Mouse (Mus musculus) cerebellum, postnatal 14 days (tissue): ENCODE data around the gene Mindy1.

ENCODE experiments used
- DNase-seq, 2 experiments: peaks; one replicate each; pipeline ENCODE4 v3.0.0; 2021; ENCODE audit warnings: mixed read lengths in 2 of 2

Gene Mindy1

GRCm38 (mm10) chr3:95281216-95282126, at the start of gene Mindy1, which contains the start of gene Prune1:
Mindy1 (plus strand) TSS chr3:95281345.
Prune1 (minus strand) TSS chr3:95282076.
- DNase-seq: peak; percentile 99 to 100

DNA sequence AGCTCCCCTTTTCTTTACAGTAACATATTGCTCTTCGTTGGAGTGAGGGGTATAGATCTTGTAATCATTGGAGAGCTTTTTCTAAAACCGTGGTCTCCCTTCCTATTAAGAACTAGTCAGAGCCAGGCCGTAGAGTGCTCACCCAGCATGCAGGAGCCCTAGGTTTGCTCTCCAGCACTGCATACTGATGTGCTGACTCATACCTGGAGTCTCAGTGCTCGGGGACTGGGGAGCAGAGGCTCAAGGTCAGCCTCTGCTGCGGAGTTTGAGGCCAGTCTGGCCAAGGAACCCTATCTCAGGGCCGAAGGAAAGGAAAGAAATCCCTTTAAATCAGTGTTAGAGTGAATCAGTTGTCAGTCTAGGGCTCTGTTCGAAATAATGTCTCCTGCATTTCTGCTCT, 48.4 kb upstream of the Mindy1 start:
- no peak for DNase-seq

GRCm38 (mm10) chr3:95233303-95233980, 47.7 kb upstream of the Mindy1 start:
- DNase-seq: no peak

DNA sequence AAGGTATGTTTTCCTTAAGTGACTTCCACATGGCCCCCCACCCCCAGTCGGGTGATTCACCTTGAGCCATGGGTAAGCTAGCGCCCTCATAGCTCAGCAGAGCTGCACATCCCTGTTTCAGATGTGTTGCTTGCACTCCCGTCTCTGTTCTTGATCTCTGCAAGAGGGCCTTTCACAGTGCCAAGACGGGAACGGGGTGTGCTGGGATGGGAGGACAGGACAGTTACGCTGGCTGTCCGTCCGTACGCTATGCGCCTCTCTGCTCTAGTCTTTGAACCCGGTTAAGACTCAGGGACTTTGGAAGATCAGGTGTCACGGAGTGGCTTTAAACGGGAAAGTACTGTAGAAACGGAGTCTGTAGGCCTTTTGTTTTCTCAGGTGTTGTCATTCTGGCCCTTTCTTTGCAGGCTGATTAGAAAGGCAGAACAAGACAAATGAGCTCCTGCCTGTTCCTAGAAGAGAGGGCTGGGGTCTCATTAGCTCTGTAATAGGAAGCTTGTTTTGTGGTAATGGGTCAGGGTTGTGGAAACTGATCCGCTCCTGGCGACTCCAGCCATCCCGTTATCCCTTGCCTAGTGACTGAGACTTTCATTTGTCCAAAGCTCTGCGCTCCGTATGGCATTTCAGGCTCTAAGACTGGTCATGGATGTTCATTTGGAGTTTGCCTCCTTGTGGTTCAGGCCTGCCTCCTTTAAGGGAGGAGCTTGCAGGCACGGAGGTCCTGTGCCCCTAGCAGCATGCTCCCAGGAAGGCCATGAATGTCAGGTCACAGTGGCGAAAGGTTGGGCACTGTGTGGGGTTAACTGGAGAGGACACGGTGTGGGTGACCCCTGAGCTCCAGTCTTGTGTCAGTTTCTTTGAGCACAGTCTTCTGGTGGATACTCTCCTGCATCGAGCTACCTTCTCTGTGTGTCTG, 45.5 kb upstream of the Mindy1 start:
- no peak for DNase-seq

DNA sequence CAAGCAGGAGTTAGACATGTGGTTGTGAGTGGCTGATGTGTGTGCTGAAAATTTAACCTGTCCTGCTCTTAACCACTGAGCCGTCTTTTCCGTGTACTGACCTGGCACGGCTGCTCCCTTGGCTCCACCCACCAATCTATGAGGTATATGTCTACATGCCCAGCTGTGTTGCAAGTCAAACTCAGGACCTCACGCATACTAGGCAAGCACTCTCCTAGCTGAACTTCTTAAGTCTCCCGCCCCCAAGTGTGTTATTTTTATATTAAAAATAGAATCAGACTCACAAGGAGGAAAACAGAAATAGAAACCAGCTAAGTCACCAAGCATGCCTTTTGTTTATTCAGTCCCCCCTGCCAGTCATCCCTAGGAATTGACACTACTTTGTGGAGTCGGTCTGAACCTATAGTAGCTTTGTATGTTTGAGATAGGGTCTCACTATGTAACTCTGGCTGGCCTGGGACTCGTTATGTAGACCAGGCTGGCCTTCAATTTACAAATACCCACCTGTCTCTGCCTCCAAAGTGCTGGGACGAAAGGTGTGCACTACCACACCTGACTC, 43.5 kb upstream of the Mindy1 start:
- DNase-seq: no peak

DNA sequence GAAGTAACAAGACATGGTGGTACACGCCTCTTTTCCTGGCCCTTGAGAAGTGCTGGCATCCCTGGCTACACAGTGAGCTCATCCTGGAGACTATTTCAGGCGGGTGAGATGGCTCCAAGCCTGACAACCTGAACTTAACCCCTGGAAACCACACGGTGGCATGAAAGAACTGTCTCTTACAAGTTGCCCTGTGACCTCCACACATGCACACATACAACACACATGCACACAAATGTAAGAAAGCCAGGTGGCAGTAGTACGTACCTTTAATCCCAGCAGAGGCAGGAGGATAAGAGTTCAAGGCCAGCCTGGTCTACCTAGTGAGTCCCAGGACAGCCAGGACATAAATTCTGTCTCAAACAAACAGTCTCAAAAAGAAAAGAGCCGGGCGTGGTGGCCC, 42.1 kb upstream of the Mindy1 start:
- DNase-seq: no peak

DNA sequence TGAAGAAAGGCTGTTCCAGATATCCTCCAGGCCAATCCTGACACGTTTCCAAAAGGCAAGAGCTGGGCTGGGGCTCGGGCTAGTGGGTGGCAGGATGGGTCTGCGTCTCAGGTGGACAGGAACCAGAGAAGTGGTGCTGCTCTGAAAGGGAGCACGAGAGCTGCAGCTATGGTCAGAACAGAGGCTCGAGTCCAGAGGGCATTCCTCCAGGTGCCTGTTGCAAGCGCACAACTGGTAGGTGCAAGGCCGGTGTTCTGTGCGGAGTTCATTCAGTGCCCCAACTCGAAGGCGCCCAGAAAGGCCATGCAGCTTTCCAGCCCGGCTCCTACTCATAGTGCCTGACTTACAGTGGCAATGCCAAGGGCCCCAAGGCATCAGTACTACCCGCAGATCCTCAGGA, 41.2 kb upstream of the Mindy1 start:
- no peak for DNase-seq

DNA sequence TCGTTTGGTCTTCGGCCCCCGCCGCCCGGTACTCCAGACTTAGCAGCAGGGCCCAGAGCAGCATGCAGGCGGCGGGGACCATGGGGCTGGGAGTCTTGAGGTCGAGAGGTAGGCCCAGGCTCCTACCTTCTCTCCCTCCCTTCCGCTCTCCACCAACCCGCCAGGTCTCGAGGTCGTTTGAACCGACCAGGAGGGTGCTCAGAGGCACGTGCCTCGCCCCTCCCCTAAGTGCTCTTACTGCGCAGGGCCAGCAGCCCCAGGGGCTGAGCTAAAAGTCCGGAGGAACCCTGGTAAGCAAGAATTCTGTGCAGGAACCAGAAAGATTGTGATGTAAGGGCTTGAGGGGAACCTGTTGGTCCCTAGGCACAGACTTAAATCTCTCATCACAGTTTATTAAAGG, 40.2 kb upstream of the Mindy1 start:
- DNase-seq: no peak

DNA sequence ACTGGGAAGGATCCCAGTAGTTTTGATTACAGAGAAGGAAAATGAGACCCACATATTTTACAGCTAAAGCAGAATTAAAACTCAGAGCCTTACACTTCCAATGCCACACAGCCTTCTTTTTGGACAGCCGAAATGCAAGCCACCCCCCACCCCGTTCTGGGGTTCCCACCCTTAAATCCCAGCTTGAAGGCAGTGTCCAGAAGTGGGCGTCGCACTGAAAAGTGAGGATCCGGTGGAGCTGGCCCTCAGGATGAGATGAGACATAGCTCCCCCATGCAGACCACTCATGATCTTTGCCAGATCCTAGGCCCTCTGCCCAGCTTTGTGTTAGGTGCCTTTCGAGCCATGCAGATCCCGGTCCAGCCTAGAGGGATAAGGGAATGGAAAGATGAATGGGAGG, 39.6 kb upstream of the Mindy1 start, which contains the start of gene Gm128:
Gene Gm128 (minus strand): TSS at position 101 of the 400 bp plus-strand sequence.
- DNase-seq: no peak

DNA sequence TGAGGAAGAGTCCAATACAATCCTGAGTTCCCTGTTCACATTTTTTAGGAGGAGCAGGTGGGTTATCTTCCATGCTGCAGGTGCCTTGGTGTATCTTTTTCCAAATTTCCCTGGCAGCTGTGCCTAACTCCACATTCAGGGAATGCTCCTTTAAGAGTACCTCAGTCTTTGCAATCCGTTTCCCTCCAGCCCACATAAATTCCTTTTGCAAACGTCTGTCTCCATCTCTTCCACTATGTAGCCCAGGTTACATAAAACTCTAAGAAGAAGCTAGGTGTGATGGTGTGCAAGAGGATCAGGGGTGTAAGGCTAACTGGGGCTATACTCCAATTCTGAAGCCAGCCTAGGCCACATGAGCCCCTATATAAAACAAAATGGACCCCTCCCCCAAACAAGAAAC, 38.1 kb upstream of the Mindy1 start:
- no peak for DNase-seq

DNA sequence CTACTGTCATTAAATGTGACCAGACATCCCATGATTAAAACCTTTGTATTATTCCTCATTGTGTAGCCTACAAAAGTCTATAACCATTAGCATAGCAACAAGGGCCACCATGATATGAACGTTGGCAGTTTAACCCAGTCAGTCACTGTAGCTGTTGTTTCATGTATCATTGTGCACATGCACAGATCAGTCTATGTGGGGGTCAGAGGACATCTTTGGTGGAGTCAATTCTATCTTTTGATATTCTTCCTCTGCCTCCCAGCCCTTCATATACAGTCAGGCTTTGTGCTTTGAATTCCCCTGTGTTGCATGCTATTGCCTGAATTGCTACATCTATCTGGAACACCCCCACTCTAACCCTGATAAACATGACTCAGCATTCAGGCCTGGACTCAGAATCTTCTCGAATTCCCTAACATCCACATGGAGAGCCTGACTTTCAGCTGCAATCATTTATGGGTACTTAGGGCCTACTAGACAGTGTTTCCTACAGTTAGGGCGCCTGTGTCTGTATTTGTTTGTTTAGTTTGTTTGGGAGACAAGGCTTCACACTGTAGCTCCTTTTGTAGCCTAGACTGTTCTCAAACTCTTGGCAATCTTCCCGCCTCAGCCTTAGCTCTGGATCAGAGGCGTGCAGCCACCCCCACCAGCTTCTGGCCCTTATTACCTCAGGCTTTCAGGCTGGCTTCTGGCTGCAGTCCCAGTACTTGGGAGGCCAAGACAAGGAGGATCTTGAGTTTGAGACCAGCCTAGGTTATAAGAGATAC, 34.5 kb upstream of the Mindy1 start:
- DNase-seq: peak; percentile 71

- DNase-seq: no peak
Measured at GRCm38 (mm10) chr3:95247660-95248336, 33.3 kb upstream of the Mindy1 start.

DNA sequence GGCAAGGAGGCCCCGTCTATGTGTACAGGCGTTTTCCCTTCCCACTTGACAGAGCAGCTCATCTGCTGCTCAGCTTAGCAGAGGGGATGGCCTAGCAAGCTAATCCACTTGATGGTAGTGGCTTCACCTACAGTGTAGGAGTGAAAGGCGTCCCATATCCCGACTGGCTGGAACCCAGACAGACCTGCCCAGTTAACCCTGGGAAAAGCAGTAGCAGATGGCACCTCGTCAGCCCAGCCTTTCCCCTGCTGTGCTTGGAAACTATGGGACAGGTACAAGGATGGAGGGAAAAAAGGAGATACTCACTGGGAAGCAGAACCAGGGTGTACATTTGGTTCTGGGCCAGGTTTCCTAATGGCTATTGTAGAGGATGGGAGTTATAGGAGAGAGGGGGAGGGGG, 30.8 kb upstream of the Mindy1 start:
- peak; percentile 70 to 82 for DNase-seq

- no peak for DNase-seq
Measured at GRCm38 (mm10) chr3:95250783-95251424, 30.2 kb upstream of the Mindy1 start, which contains the start of gene Bnipl. Bnipl (minus strand) TSS chr3:95251193.

GRCm38 (mm10) chr3:95256931-95257330, 24.2 kb upstream of the Mindy1 start:
- no peak for DNase-seq

DNA sequence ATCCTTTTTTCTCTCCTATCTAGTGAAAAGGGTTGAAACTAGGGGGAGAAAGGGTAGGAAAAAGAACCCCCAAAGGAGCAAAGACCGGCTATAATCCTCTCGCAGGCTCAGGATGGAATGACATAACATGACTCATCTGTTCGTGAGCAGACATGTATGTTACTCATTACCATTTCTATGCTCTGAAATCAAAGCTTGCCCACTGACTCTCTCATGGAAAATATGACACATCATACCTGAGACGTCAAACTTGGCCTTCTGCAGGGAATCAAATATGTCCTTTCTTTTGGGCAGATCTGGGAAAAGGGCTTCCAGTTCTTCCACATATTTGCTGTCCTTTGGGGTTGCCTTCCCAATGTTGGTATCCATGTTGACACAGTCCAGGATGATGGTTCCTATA, 19.2 kb upstream of the Mindy1 start:
- DNase-seq: no peak

- DNase-seq: peak; percentile 70 to 76
Measured at GRCm38 (mm10) chr3:95263089-95263739, 17.9 kb upstream of the Mindy1 start.

GRCm38 (mm10) chr3:95264724-95265123, 16.4 kb upstream of the Mindy1 start:
- no peak for DNase-seq

- no peak for DNase-seq
Measured at GRCm38 (mm10) chr3:95266052-95266451, 15.1 kb upstream of the Mindy1 start.

DNA sequence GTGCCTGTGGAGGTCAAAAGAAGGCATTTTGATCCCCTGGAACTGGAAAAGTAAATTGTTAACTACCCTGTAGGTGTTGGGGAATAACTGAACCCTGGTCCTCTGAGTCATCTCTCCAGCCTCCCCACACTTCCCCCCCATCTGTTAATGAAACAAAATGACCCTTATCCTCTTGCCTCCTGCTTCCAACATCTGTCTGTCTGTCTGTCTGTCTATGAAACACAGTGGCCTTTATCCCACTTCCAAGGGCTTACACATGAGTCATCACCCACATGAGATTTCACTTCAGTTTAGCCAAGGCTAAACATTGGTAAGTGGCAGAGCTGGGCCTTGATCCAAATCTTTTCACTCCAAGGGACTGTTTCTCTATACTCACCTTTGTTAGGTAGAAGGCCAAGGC, 13.3 kb upstream of the Mindy1 start:
- DNase-seq: no peak
